In the genomic region with DNA sequence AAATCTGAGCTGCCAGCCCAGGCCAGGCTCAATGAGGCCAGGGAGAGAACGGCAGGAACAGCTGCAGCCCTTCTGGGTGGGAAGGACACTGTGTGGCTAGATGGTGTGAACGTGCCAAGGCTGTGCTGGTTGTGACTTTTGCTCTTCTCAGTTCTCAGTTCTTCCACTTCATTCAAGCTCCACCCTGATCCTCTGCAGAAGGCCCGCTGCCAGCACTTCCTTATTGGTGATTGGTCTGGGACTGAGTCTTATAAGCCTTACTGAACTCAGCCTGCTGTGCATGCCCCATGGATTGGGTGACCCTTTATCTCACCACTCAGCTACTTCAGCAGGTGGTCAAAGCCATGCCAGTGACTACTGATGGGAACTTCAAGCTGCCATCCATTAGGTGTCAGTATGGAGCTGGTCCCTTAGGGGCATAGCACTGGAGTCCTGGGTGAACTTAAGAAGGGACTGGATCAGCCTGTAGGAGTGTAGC, we compare ENCODE assay signal across 7 mouse cellular contexts. TPM values are rescaled to one million over a fixed set of nuclear protein-coding genes. Genes with fewer than 3 reads are reported as not detected.
A peak's percentile ranks its signal among the peaks of the same experiment; 100 is the strongest.
DNase-seq lines count a peak whose midpoint lies in the region; ATAC-seq and TF ChIP-seq lines count a peak whose summit lies in the region.

No protein-coding gene starts in this region.

- ATAC-seq in granulocyte monocyte progenitor cell, adult 5-6 weeks (replicated peaks; ENCODE audit: poor library complexity, severe bottlenecking) = peak; percentile 37; the same call in 1 of the 2 replicates

- no peak for TF ChIP-seq CTCF in brain, embryonic 14.5 days (IDR thresholded peaks at IDR 0.05; ENCODE audit: borderline replicate concordance, extremely low read depth, insufficient read depth, insufficient read length)

- TF ChIP-seq POLR2A in brain, embryonic 14.5 days (IDR thresholded peaks at IDR 0.05; ENCODE audit: borderline replicate concordance, extremely low read depth, insufficient read depth, insufficient read length, poor library complexity, severe bottlenecking) = no peak

- intact Hi-C loops in left cerebral cortex, postnatal 4 days (cut with DNase I) = no loop called here

- peak; percentile 6 for DNase-seq in left cerebral cortex, postnatal 4 days
- DNase-seq in left cerebral cortex, adult 11 months (ENCODE audit: low spot score) = no peak
- peak; percentile 8 for DNase-seq in brain, embryonic 14.5 days (ENCODE audit: low read depth)
- peak; percentile 86 for DNase-seq in skeletal muscle tissue, adult 2 months (ENCODE audit: low read depth, low spot score)
- no peak for DNase-seq in urinary bladder, postnatal 36 days (ENCODE audit: low spot score in 2 of 2)
- DNase-seq in urinary bladder, adult 2 months (ENCODE audit: low spot score) = no peak

RNA-seq across cellular contexts. Expression of gene Atp2b3, which starts 23.6 kb away (rescaled TPM):
- total RNA-seq in left cerebral cortex, postnatal 4 days (2021) = 10 to 100 TPM; 31.9 to 39.1 TPM
- polyA plus RNA-seq in brain, embryonic 14.5 days (2012; rRNA removed) = 7.9 and 13.7 TPM in 2 replicates
- total RNA-seq in granulocyte monocyte progenitor cell, adult 5-6 weeks (2014; fragmentation: Nextera tagmentation) = not detected in 2 replicates
- total RNA-seq in granulocyte monocyte progenitor cell, adult 5-6 weeks (2017) = not detected in 2 replicates
- 0.53 and 0.56 TPM in 2 replicates for polyA plus RNA-seq in urinary bladder, adult 2 months (2012; rRNA removed)

RNA-seq across cellular contexts. Expression of gene Bgn, which starts 43.0 kb away (rescaled TPM):
- 10 to 100 TPM; 49.5 to 51.5 TPM for total RNA-seq in left cerebral cortex, postnatal 4 days (2021)
- polyA plus RNA-seq in brain, embryonic 14.5 days (2012; rRNA removed) = 39.3 and 83.1 TPM in 2 replicates
- total RNA-seq in granulocyte monocyte progenitor cell, adult 5-6 weeks (2014; fragmentation: Nextera tagmentation) = not detected in 2 replicates
- total RNA-seq in granulocyte monocyte progenitor cell, adult 5-6 weeks (2017) = not detected in 2 replicates
- 589 and 923 TPM in 2 replicates for polyA plus RNA-seq in urinary bladder, adult 2 months (2012; rRNA removed)

Comparison
In these comparisons a context has a peak if more than half of its experiments do, and no peak if none do; other contexts are left out.
1. DNase-seq: peak in left cerebral cortex, postnatal 4 days (single experiment), brain, embryonic 14.5 days (single experiment) and skeletal muscle tissue, adult 2 months (single experiment); none in left cerebral cortex, adult 11 months (single experiment), urinary bladder, postnatal 36 days (0 of 2) and urinary bladder, adult 2 months (single experiment).
2. RNA of gene Atp2b3, which starts 23.6 kb away (total RNA-seq): 31.9 to 39.1 TPM in left cerebral cortex, postnatal 4 days; not detected in granulocyte monocyte progenitor cell, adult 5-6 weeks; every median in the first group is over 10 times any median in the second.
3. RNA of gene Bgn, which starts 43.0 kb away (total RNA-seq): 49.5 to 51.5 TPM in left cerebral cortex, postnatal 4 days; not detected in granulocyte monocyte progenitor cell, adult 5-6 weeks; every median in the first group is over 10 times any median in the second.